Mouse (Mus musculus): ENCODE measurements at regions not wholly inside any gene's neighbourhood (a gene's known extent, or its start where the extent isn't known, plus 50 kb on each side); places are given as distances from the start of the nearest gene placed in this dataset.
A peak's percentile ranks its signal among the peaks of the same experiment; 100 is the strongest.

GRCm38 (mm10) chr1:108339827-108340226 is 750.0 kb downstream of the Serpinb8 start:
- no peak for DNase-seq (ENCODE audit: low read depth, low spot score)

- DNase-seq (ENCODE audit: low read depth, low spot score) = no peak
Measured at GRCm38 (mm10) chr1:108341352-108341751, 751.5 kb downstream of the Serpinb8 start.

- no peak for DNase-seq (ENCODE audit: low read depth, low spot score)
Measured at GRCm38 (mm10) chr1:108363788-108364187, 774.0 kb downstream of the Serpinb8 start.

GRCm38 (mm10) chr1:108369904-108370600 is 780.2 kb downstream of the Serpinb8 start:
- DNase-seq (ENCODE audit: low read depth, low spot score) = no peak

DNA sequence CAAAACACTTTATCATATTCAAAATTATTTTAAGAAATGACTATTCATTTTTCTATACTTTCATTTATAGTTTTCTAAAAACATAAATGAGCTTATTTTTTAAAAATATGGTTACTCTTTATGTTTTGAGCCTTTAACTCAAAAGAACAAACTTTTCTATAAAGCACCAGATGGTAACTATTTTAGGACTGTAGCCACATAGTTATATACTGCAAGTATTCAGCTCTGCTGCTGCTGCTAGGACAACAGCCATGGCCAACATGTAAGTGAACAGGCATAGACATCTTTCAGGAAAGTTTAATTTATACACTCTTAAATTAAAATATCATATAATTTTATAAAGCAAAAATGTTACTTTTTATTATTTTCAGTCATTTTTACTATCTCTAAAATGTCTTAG is 800.1 kb downstream of the Serpinb8 start:
- DNase-seq (ENCODE audit: low read depth, low spot score) = no peak

- DNase-seq (ENCODE audit: low read depth, low spot score) = no peak
Measured at GRCm38 (mm10) chr1:108390497-108390896, 800.7 kb downstream of the Serpinb8 start.

DNA sequence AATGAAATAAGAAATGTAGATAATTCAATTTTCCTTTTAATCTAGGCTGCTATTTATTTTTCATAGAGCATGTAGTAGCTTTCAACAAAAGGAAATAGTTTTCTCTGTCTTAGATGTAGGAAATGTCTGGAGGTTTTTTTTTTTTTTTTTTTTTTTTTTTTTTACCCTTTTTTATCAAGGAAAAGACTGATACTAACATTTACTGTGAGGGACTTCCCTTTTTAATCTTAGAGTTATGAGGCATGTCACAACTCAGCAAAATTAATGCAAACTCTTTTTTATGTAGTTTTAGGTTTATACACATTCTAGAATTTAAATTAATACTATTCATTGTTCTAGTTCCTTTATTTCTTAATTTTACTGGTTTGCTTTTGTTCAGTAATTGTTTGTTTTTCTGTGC is 850.0 kb downstream of the Serpinb8 start:
- no peak for DNase-seq (ENCODE audit: low read depth, low spot score)

GRCm38 (mm10) chr1:108452776-108453175 is 863.0 kb downstream of the Serpinb8 start:
- no peak for DNase-seq (ENCODE audit: low read depth, low spot score)

DNA sequence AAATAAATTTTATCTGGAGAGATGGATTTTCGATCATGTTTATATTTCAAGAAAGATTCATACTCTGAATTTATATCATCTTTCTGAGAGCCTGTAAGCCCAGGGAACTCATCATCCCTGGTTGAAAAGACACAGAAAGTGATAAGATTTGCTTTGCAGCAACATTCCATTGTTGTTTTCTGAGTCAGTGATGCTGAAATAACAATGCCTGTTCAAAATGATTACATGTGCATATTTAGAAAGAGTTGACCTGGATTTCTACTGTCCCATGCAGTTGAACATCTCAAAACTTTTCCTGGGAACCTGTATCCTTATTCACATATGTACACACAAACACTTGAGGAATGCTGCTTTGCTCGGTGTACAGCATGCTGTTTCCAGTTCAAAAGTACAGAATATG is 882.2 kb downstream of the Serpinb8 start:
- DNase-seq (ENCODE audit: low read depth, low spot score) = no peak

- no peak for DNase-seq (ENCODE audit: low read depth, low spot score)
Measured at GRCm38 (mm10) chr1:108498854-108499253, 909.0 kb downstream of the Serpinb8 start.

DNA sequence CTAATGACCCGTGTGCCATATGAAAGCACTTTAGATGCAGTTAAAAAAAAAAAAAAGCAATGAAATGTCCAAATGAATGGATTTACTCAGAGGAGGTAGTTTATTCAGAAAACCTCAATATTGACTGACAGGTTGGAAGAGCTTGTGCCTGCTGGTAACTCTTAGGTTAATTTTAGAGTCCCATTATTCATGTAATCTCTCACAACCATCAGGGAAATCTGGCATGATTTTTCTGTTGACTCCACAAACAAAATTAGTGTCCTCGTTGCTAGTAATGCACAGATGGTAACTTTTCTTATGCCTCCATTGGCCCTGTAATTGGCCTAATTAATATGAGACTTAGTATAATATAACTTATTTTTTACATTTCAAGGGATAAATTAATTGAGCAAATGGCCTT is 937.6 kb downstream of the Serpinb8 start:
- no peak for DNase-seq (ENCODE audit: low read depth, low spot score)

- no peak for DNase-seq (ENCODE audit: low read depth, low spot score)
Measured at GRCm38 (mm10) chr1:108538238-108538637, 948.4 kb downstream of the Serpinb8 start.

- no peak for DNase-seq (ENCODE audit: low read depth, low spot score)
Measured at GRCm38 (mm10) chr1:108548721-108549120, 958.9 kb downstream of the Serpinb8 start.

- no peak for DNase-seq (ENCODE audit: low read depth, low spot score)
Measured at GRCm38 (mm10) chr1:108558882-108559281, 969.1 kb downstream of the Serpinb8 start.

- DNase-seq (ENCODE audit: low read depth, low spot score) = no peak
Measured at GRCm38 (mm10) chr1:108562981-108563380, 973.2 kb downstream of the Serpinb8 start.

- no peak for DNase-seq (ENCODE audit: low read depth, low spot score)
Measured at GRCm38 (mm10) chr1:108571977-108572376, 982.2 kb downstream of the Serpinb8 start.

GRCm38 (mm10) chr1:108572765-108573164 is 983.0 kb downstream of the Serpinb8 start:
- peak; percentile 36 for DNase-seq (ENCODE audit: low read depth, low spot score)

DNA sequence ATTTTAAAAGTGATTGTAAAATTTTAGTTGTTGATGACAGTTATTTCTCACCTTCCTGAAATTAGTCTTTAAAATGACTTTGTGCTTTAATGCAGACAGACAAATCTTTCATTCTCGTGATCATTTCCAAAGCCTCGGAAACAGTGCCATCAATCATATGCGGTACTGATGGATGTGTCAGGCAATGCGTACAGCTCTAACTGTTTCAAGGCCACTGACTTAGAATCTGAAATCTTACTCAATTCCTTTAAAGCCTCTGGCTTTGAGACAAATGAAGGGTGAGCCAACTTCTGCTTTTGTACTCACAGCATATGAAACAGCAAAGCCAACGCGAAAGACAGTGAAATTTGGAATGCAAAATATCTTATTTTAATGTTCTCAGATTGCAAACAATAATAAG is 987.0 kb downstream of the Serpinb8 start:
- no peak for DNase-seq (ENCODE audit: low read depth, low spot score)

- DNase-seq (ENCODE audit: low read depth, low spot score) = no peak
Measured at GRCm38 (mm10) chr1:108577793-108578192, 988.0 kb downstream of the Serpinb8 start.

- no peak for DNase-seq (ENCODE audit: low read depth, low spot score)
Measured at GRCm38 (mm10) chr1:108592720-108593422, 1003.1 kb downstream of the Serpinb8 start.

- DNase-seq (ENCODE audit: low read depth, low spot score) = no peak
Measured at GRCm38 (mm10) chr1:108597129-108597528, 1007.3 kb downstream of the Serpinb8 start.
